Mouse (Mus musculus): Measurements from ENCODE around the gene Mtcl1.

DNA sequence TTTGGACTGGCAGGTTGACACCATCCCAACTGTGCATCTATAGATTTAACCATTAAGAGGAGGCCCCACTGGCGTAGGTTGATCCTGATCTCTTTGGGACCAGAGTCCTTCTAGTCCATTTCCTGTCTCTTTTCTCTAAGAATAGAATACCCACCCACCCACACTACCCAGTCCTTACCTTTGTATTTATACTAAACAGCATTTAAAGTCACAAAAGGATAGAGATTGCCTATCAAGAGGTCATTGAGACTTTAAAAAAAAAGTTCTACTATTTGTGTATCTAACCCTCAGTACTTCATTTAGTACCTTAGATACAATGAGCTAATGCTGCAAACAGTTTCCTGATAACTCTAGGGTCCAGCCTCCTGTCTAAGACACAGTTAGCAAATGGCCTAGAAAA, 35.2 kb downstream of the Mtcl1 start:
- TF ChIP-seq GATA1 (IDR thresholded peaks at IDR 0.05; ENCODE audit: borderline replicate concordance, low read length) (no peak), FLI1 (IDR thresholded peaks at IDR 0.05; ENCODE audit: low read length) (no peak)
